Mouse (Mus musculus) erythroblast, embryonic 14.5 days (primary cell): ENCODE measurements around the gene Grk5.

ENCODE experiments used
- GATA1 ChIP-seq: IDR thresholded peaks from 2 replicates; pipeline ENCODE4 v1.6.1; 2012; ENCODE audit warnings: low read length, inconsistent platforms, mixed read lengths
- TAL1 ChIP-seq: IDR thresholded peaks from 3 replicates; pipeline ENCODE4 v1.6.1; 2012; ENCODE audit warnings: low read length, inconsistent platforms, mixed read lengths

- TF ChIP-seq GATA1: no peak
- TF ChIP-seq TAL1: no peak
These were observed 1.0 kb downstream of the Grk5 start for GRCm38 (mm10) chr19:60890391-60891122.
